Mouse (Mus musculus) kidney, adult 2 months (tissue): ENCODE measurements around the gene Fam163a.

Experiments
- CTCF ChIP-seq: fragments of 200-500 bp; conservative IDR thresholded peaks from 2 replicates; pipeline ENCODE4 v1.5.1; 2011; ENCODE audit warnings: low read depth, mild to moderate bottlenecking, control low read depth, low read length, moderate library complexity, mixed read lengths; ENCODE audit not compliant: insufficient read depth, insufficient read length
- POLR2A ChIP-seq: fragments of 200-500 bp; IDR thresholded peaks from one replicate; pipeline ENCODE4 v1.6.1; 2011; ENCODE audit warnings: low read depth, low read length, control low read depth

DNA sequence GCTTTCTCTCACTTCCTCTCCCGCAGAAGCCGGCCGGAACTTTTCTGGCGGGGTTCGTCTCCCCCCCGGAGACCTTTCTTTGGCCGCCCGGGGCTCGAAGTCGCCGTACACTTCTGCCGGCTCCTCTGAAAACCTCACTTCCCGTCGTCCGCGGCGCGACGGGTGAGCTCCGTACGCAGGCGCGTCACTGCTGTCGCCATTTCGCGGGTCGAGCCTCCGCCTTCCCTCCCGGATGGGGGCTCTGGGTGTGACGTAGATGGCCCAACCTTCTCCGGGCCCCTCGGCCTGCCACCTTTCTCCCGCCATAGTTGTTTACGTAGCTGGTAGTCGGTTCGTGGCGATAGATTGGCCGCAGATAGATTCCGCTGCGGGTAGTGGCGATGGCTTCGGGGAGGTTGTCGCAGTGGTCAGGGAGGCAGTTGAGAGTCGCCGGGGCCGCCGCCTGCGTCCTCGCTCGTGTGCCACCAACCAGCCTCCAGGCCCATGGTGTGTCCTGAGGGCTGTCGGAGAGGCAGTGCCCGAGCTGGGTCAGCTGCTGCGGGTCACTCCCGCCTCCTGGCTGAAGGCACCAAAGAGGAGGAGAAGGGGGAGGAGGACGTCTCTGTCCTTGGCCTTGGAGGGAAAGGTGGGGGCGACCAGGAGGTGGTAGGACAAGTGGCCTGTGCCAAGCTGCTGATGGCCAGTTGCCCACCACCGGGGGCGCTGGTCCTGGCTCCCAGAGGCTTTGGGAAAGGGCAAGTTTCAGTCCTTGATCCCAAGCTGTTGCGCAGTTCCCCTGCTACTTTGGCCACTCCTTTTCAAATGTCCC is 168.7 kb downstream of the Fam163a start, which contains the start of gene Tor1aip1:
- peak; percentile 65 for TF ChIP-seq POLR2A
- peak; percentile 89 for TF ChIP-seq CTCF
